Mouse (Mus musculus) heart, postnatal 0 days (tissue): ENCODE results near the gene Golim4.

ENCODE experiments used
- CTCF ChIP-seq: IDR thresholded peaks from 2 replicates; pipeline ENCODE4 v1.5.1; 2016; ENCODE audit warnings: antibody characterized with exemption, control low read depth, low read depth
- EP300 ChIP-seq: IDR thresholded peaks from 2 replicates; pipeline ENCODE4 v1.6.1; 2016; ENCODE audit warnings: antibody characterized with exemption, low read depth

DNA sequence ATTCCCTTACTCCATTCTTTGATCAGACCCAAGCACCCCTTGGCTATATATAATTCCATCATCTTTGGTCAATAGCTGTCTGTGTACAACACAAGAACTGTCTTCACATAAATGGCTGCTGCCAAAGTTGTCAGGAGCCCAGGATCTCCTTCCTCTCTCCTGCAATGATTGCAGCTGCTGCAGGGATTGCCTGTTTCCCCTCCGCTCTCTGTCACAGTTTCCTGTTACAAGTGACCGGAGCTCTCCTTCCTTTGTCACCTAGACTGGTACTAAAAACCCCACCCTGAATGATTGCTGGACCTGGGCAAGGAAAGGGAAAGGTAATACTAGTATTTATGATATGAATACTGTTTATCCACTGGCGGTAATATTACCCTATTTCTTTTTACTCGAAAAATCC lies 44.0 kb downstream of the Golim4 start:
- TF ChIP-seq CTCF (no peak), EP300 (no peak)
